Mouse (Mus musculus) kidney, embryonic 14.5 days (tissue): ENCODE measurements around the gene Cep95. TPM values are rescaled to one million over a fixed set of nuclear protein-coding genes. Genes with fewer than 3 reads are reported as not detected.

Experiments used
- ATAC-seq: fragments of 200-750 bp; cut with Nextera tagmentation; 2 replicates; pipeline ENCODE4 v1.8.0; 2017; ENCODE audit warnings: moderate number of reproducible peaks, mild to moderate bottlenecking, moderate TSS enrichment, moderate library complexity; ENCODE audit not compliant: low FRiP score, low TSS enrichment
- H3K27ac ChIP-seq: fragments of 300-500 bp; sonication (generic); 2 replicates; pipeline ENCODE4 v1.5.1; 2014; ENCODE audit warnings: low read depth, mild to moderate bottlenecking, low read length, moderate library complexity, mixed read lengths
- H3K27me3 ChIP-seq: fragments of 300-500 bp; sonication (generic); 2 replicates; pipeline ENCODE4 v1.6.1; 2014; ENCODE audit warnings: mild to moderate bottlenecking, low read length; ENCODE audit not compliant: control insufficient read depth, insufficient read depth
- H3K36me3 ChIP-seq: fragments of 300-500 bp; sonication (generic); 2 replicates; pipeline ENCODE4 v1.6.1; 2014; ENCODE audit warnings: low read length, mixed read lengths; ENCODE audit not compliant: control insufficient read depth, insufficient read depth
- H3K4me1 ChIP-seq: fragments of 300-500 bp; sonication (generic); 2 replicates; pipeline ENCODE4 v1.6.1; 2014; ENCODE audit warnings: low read length, mixed read lengths; ENCODE audit not compliant: control insufficient read depth, insufficient read depth
- H3K4me2 ChIP-seq: fragments of 300-500 bp; sonication (generic); replicated peaks from 2 replicates; pipeline ENCODE4 v1.6.1; 2014; ENCODE audit warnings: low read depth, mild to moderate bottlenecking, low read length
- H3K4me3 ChIP-seq: fragments of 300-500 bp; sonication (generic); 2 replicates; pipeline ENCODE4 v1.5.1; 2014; ENCODE audit warnings: mild to moderate bottlenecking, low read length
- H3K9ac ChIP-seq: fragments of 300-500 bp; sonication (generic); 2 replicates; pipeline ENCODE4 v1.6.1; 2014; ENCODE audit warnings: low read depth, mild to moderate bottlenecking, low read length, moderate library complexity
- H3K9me3 ChIP-seq: fragments of 300-500 bp; sonication (generic); 2 replicates; pipeline ENCODE4 v1.6.1; 2016; ENCODE audit warnings: low read length; ENCODE audit not compliant: control insufficient read depth
- WGBS: fragments of 180-500 bp; shearing (Covaris S2); extraction: QIAGEN DNeasy Blood & Tissue Kit; methylation state at CpG from one replicate; pipeline ENCODE4 v1.1.7; 2014; 5-methylcytosine and 5-hydroxymethylcytosine counted together
- polyA plus RNA-seq: library from polyadenylated mRNA; unstranded; fragments of >200 nt; fragmentation: Nextera tagmentation; extraction: Ambion mirVana; gene quantifications from 2 replicates; pipeline ENCODE4 v1.2.1, GENCODE M21; 2014

Cep95 gene
- polyA plus RNA-seq, 1 experiment from 2014 or later: 21.3 TPM

DNA sequence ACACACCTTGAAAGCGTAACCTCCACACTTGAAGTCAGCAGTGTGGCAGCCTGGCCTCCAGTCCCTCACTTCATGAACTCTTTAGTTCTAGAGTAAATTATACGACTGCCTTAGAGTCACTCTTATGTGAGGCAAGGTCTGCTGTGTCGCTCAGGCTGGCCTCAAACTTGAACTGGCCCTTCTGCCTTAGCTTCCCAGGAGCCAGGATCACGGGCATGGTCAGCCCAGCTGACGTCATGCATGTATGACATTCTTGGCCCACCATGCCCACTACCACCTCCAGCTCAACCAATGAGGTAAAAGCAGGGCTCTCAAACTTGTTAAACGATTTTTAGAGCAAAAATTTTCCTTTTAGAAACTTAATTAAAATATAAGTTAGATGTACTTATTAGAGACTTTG, 32.3 kb downstream of the Cep95 start:
- Histone ChIP-seq H3K4me1 (0 out of 2 replicates have a peak, but pooled peaks cover 2% of the 10 kb centered on the region), H3K36me3 (peaks cover 74% of the 10 kb centered on the region), H3K9ac (no peak overlapping the region), H3K27ac (no peak overlapping the region), H3K27me3 (no peaks in the 10 kb centered on the region), H3K4me2 (no peak overlapping the region), H3K4me3 (no peak overlapping the region), H3K9me3 (no peaks in the 10 kb centered on the region)
- 75% methylated on average over 6 of the region's 6 CpGs for WGBS
- ATAC-seq: no peak

DNA sequence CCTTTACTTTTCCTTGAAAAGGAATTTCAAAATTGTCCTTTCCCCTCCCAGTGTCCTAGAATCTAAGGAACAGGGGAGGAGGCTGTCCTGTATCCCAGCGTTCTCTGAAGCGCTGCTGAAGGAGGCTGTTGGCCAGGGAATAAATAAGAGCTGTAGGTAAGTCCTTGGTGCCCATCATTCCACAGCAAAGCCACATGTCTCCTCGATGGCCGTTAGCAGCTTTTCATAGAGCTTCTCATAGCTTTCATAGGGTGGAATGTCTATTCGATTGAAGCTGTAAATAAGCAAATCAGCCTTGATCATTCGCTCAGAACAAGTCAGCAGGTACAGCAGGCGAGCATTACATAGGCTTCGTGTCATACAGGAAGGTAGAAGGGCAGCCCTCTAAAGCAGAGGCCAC, 33.4 kb downstream of the Cep95 start:
- no peaks in the 10 kb centered on the region for H3K9me3 ChIP-seq
- H3K4me2 ChIP-seq: no peak overlapping the region
- H3K4me1 ChIP-seq: 0 out of 2 replicates have a peak, but pooled peaks cover 2% of the 10 kb centered on the region
- H3K9ac ChIP-seq: no peak overlapping the region
- no peak overlapping the region for H3K27ac ChIP-seq
- no peaks in the 10 kb centered on the region for H3K27me3 ChIP-seq
- H3K4me3 ChIP-seq: no peak overlapping the region
- no peak for ATAC-seq
- peaks cover 69% of the 10 kb centered on the region for H3K36me3 ChIP-seq
- WGBS: 92% methylated on average over 8 of the region's 8 CpGs

DNA sequence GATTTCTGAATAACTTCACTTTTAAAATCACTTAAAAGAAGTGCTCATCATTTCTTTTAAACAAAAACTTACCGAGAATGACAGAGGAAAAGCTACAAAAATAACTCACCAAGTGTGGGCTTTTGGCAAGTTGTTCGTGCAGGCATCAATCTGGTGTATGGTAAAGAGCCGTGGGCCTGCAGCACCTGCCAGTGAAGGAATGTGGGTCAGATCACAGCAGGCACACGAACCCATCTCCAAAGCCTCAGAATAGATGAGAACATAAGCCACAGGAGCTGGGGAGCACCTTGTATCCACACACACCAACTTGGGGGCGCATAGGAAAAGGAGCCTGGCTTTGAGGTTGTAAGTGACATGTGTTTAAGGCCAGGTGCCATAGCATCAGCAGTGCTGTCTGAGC, 33.9 kb downstream of the Cep95 start:
- Histone ChIP-seq H3K27ac (no peak overlapping the region), H3K9me3 (no peaks in the 10 kb centered on the region), H3K4me1 (0 out of 2 replicates have a peak, but pooled peaks cover 2% of the 10 kb centered on the region), H3K36me3 (peaks cover 67% of the 10 kb centered on the region), H3K9ac (no peak overlapping the region), H3K27me3 (no peaks in the 10 kb centered on the region), H3K4me3 (no peak overlapping the region), H3K4me2 (no peak overlapping the region)
- WGBS: 88% methylated on average over 5 of the region's 5 CpGs
- ATAC-seq: no peak

DNA sequence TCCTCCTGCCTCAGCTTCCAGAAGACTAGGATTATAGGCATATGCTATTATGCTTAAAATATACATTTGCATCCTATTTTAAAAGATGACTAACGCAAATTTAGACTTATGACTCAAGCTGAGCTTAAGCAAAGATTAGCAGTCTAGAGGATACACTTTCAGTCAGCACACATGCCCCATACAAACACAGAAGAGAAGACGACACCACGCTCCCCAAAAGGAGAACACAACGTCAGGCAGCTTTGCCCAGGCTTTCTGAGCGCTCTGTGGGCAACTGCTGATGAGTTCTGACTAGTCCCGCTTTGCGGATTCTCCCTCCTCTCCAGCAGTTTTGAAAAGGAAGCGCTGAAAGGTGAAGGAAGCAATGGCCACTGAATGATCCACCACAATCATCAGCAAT, 34.7 kb downstream of the Cep95 start:
- Histone ChIP-seq H3K27me3 (no peaks in the 10 kb centered on the region), H3K4me2 (no peak overlapping the region), H3K4me1 (0 out of 2 replicates have a peak, but pooled peaks cover 2% of the 10 kb centered on the region), H3K4me3 (no peak overlapping the region), H3K36me3 (peaks cover 71% of the 10 kb centered on the region), H3K9me3 (no peaks in the 10 kb centered on the region), H3K9ac (no peak overlapping the region), H3K27ac (no peak overlapping the region)
- WGBS: 92% methylated on average over 8 of the region's 8 CpGs
- no peak for ATAC-seq

DNA sequence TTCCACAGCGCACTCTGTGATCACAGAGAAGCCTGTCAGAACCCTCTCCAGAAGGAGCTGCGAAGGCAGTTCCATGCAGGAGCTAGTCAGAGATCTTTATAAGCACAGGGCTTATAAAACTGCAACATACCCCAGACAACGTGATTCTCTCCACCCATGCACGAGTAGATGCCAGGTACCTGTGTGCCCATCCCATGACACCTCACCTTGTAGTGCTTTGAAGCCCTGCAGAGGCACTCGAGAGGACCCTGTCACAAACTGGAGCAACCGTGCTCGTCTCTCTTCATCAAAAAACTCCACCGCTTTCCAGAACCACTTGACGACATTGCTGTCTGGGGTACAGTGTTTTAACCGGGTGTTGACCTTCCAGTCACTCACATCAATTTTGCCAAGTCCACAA, 35.4 kb downstream of the Cep95 start:
- H3K4me3 ChIP-seq: no peak overlapping the region
- no peaks in the 10 kb centered on the region for H3K4me1 ChIP-seq
- H3K4me2 ChIP-seq: no peak overlapping the region
- no peak for ATAC-seq
- H3K27ac ChIP-seq: no peak overlapping the region
- no peak overlapping the region for H3K9ac ChIP-seq
- no peaks in the 10 kb centered on the region for H3K9me3 ChIP-seq
- peaks cover 68% of the 10 kb centered on the region for H3K36me3 ChIP-seq
- H3K27me3 ChIP-seq: no peaks in the 10 kb centered on the region
- 92% methylated on average over 10 of the region's 10 CpGs for WGBS

DNA sequence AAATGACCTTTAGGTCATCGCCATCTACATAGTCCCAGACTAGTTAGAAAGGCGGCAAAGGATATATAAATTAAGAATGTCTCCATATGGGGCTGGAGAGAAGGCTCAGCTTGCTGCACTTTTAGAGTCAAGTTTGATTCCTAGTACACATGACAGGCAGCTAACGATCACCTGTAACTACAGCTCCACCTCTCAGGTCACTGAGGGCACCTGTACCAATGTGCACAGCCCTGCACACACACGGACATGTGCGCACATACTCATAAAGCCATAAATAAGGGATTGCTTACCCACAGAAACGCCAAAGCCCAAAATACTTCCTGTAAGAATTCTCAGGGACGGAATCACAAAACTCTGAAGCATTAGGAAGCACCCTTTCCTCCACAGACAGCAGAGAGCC, 39.0 kb downstream of the Cep95 start:
- H3K27me3 ChIP-seq: no peaks in the 10 kb centered on the region
- no peak overlapping the region for H3K4me2 ChIP-seq
- H3K4me3 ChIP-seq: no peak overlapping the region
- H3K4me1 ChIP-seq: no peaks in the 10 kb centered on the region
- H3K9me3 ChIP-seq: no peaks in the 10 kb centered on the region
- H3K36me3 ChIP-seq: peaks cover 68% of the 10 kb centered on the region
- ATAC-seq: no peak
- WGBS: 91% methylated on average over 7 of the region's 7 CpGs
- H3K27ac ChIP-seq: no peak overlapping the region
- H3K9ac ChIP-seq: no peak overlapping the region

DNA sequence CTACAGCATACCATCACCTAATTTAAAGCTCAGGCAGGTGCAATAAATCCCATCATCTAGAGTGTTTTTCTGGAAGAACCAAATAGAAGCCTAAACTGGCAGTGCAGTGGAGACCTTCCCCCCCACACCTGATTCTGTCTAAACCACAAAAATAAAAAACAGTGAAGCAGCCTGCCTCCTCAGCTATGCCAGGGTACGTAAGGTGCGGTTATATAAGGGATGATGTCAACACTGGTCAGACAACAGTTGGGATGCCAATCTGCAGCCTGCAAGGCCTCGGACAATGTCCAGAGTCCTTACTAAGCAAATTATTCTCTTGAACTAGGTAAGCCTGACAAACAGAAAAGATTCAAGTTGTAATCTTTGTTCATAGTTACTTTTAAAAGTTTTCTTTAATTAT, 53.0 kb downstream of the Cep95 start:
- 92% methylated on average over 3 of the region's 3 CpGs for WGBS
- H3K36me3 ChIP-seq: peaks cover 48% of the 10 kb centered on the region

DNA sequence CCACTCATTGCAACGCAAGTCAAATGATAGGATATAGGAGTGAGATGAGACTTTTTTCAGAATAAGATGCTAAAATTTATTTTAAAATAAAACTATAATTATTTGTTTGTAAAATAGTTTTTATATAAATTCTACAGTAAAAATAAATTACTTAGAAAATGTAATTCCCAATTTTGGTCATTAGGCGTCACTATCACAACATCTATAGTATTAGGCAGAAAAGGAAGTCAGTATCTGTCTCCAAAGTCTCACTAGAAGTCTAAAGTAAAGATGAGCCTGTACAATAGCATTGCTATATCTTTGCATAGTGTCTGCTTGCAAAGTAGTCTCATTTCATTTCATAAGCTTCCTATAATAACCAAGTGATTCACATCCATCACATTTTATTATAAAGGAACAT, 62.4 kb downstream of the Cep95 start:
- H3K9ac ChIP-seq: no peak overlapping the region
- peaks cover 56% of the 10 kb centered on the region for H3K36me3 ChIP-seq
- H3K27me3 ChIP-seq: no peaks in the 10 kb centered on the region
- WGBS: 61% methylated on average over 2 of the region's 2 CpGs
- no peak overlapping the region for H3K4me2 ChIP-seq
- ATAC-seq: no peak
- H3K4me3 ChIP-seq: no peak overlapping the region
- no peak overlapping the region for H3K27ac ChIP-seq
- H3K4me1 ChIP-seq: no peaks in the 10 kb centered on the region
- H3K9me3 ChIP-seq: no peaks in the 10 kb centered on the region

More for the DNA sequence above, 53.0 kb downstream of the Cep95 start:
- Histone ChIP-seq H3K4me3 (no peak overlapping the region), H3K9ac (no peak overlapping the region), H3K4me1 (no peaks in the 10 kb centered on the region), H3K4me2 (no peak overlapping the region), H3K27me3 (no peaks in the 10 kb centered on the region), H3K27ac (no peak overlapping the region), H3K9me3 (no peaks in the 10 kb centered on the region)
- no peak for ATAC-seq
